Mouse (Mus musculus): ENCODE results near the gene Srrm2. TPM values are rescaled to one million over a fixed set of nuclear protein-coding genes. Genes with fewer than 3 reads are reported as not detected.
"Not testable (repeated sequence)": the region's sequence is repeated elsewhere in the genome, so short reads cannot be mapped to it uniquely, and the experiment has no call there.

The Srrm2 gene
- polyA plus RNA-seq, 1 experiment from 2014 or later, result 524 TPM

- Histone ChIP-seq H3K4me3 (ENCODE audit: low read depth, low read length) (no peak overlapping the region), H3K27ac (ENCODE audit: low read depth, low read length) (no peak overlapping the region), H3K9me3 (ENCODE audit: control insufficient read depth, low read length) (no peaks in the 10 kb centered on the region), H3K27me3 (ENCODE audit: control insufficient read depth, insufficient read depth, low read length) (no peaks in the 10 kb centered on the region), H3K4me1 (ENCODE audit: control insufficient read depth, insufficient read depth, low read length) (no peaks in the 10 kb centered on the region), H3K9ac (replicated peaks; ENCODE audit: low read depth, low read length) (no peak overlapping the region), H3K4me2 (ENCODE audit: low read depth, low read length) (no peak overlapping the region), H3K36me3 (ENCODE audit: control insufficient read depth, insufficient read depth, low read length) (peaks cover 72% of the 10 kb centered on the region)
- 93% methylated on average over 9 of the region's 9 CpGs for WGBS
- ATAC-seq (ENCODE audit: low read depth), result no peak
These were observed 32.8 kb upstream of the Srrm2 start for GRCm38 (mm10) chr17:23757581-23757980.

- 67% methylated on average over 8 of the region's 8 CpGs for WGBS
- no peak for ATAC-seq (ENCODE audit: low read depth)
- H3K9ac ChIP-seq (replicated peaks; ENCODE audit: low read depth, low read length), result no peak overlapping the region
- H3K27me3 ChIP-seq (ENCODE audit: control insufficient read depth, insufficient read depth, low read length), result no peaks in the 10 kb centered on the region
- no peaks in the 10 kb centered on the region for H3K4me1 ChIP-seq (ENCODE audit: control insufficient read depth, insufficient read depth, low read length)
- H3K4me2 ChIP-seq (ENCODE audit: low read depth, low read length), result no peak overlapping the region
- H3K36me3 ChIP-seq (ENCODE audit: control insufficient read depth, insufficient read depth, low read length), result peaks cover 60% of the 10 kb centered on the region
- H3K9me3 ChIP-seq (ENCODE audit: control insufficient read depth, low read length), result no peaks in the 10 kb centered on the region
- H3K27ac ChIP-seq (ENCODE audit: low read depth, low read length), result no peak overlapping the region
- H3K4me3 ChIP-seq (ENCODE audit: low read depth, low read length), result no peak overlapping the region
These were observed 31.5 kb upstream of the Srrm2 start for GRCm38 (mm10) chr17:23758801-23759200.

GRCm38 (mm10) chr17:23760231-23760630 is 30.1 kb upstream of the Srrm2 start:
- WGBS, result 97% methylated on average over 9 of the region's 9 CpGs
- no peak for ATAC-seq (ENCODE audit: low read depth)
- H3K27ac ChIP-seq (ENCODE audit: low read depth, low read length), result no peak overlapping the region
- no peak overlapping the region for H3K9ac ChIP-seq (replicated peaks; ENCODE audit: low read depth, low read length)
- no peaks in the 10 kb centered on the region for H3K27me3 ChIP-seq (ENCODE audit: control insufficient read depth, insufficient read depth, low read length)
- H3K4me3 ChIP-seq (ENCODE audit: low read depth, low read length), result no peak overlapping the region
- no peaks in the 10 kb centered on the region for H3K9me3 ChIP-seq (ENCODE audit: control insufficient read depth, low read length)
- no peaks in the 10 kb centered on the region for H3K4me1 ChIP-seq (ENCODE audit: control insufficient read depth, insufficient read depth, low read length)
- H3K4me2 ChIP-seq (ENCODE audit: low read depth, low read length), result no peak overlapping the region
- peaks cover 52% of the 10 kb centered on the region for H3K36me3 ChIP-seq (ENCODE audit: control insufficient read depth, insufficient read depth, low read length)

- ATAC-seq (ENCODE audit: low read depth), result no peak
- H3K4me2 ChIP-seq (ENCODE audit: low read depth, low read length), result no peak overlapping the region
- H3K27me3 ChIP-seq (ENCODE audit: control insufficient read depth, insufficient read depth, low read length), result no peaks in the 10 kb centered on the region
- H3K4me1 ChIP-seq (ENCODE audit: control insufficient read depth, insufficient read depth, low read length), result no peaks in the 10 kb centered on the region
- H3K4me3 ChIP-seq (ENCODE audit: low read depth, low read length), result no peak overlapping the region
- H3K27ac ChIP-seq (ENCODE audit: low read depth, low read length), result no peak overlapping the region
- no peak overlapping the region for H3K9ac ChIP-seq (replicated peaks; ENCODE audit: low read depth, low read length)
- no peaks in the 10 kb centered on the region for H3K9me3 ChIP-seq (ENCODE audit: control insufficient read depth, low read length)
- H3K36me3 ChIP-seq (ENCODE audit: control insufficient read depth, insufficient read depth, low read length), result peaks cover 43% of the 10 kb centered on the region
- 97% methylated on average over 3 of the region's 3 CpGs for WGBS
These were observed 29.2 kb upstream of the Srrm2 start for GRCm38 (mm10) chr17:23761155-23761554.

GRCm38 (mm10) chr17:23762976-23763375 is 27.4 kb upstream of the Srrm2 start:
- Histone ChIP-seq H3K4me3 (ENCODE audit: low read depth, low read length) (no peak overlapping the region), H3K4me1 (ENCODE audit: control insufficient read depth, insufficient read depth, low read length) (no peaks in the 10 kb centered on the region), H3K27me3 (ENCODE audit: control insufficient read depth, insufficient read depth, low read length) (no peaks in the 10 kb centered on the region), H3K9ac (replicated peaks; ENCODE audit: low read depth, low read length) (no peak overlapping the region), H3K27ac (ENCODE audit: low read depth, low read length) (no peak overlapping the region), H3K36me3 (ENCODE audit: control insufficient read depth, insufficient read depth, low read length) (peaks cover 26% of the 10 kb centered on the region), H3K9me3 (ENCODE audit: control insufficient read depth, low read length) (no peaks in the 10 kb centered on the region), H3K4me2 (ENCODE audit: low read depth, low read length) (no peak overlapping the region)
- ATAC-seq (ENCODE audit: low read depth), result no peak
- WGBS, result 87% methylated on average over 11 of the region's 11 CpGs

- Histone ChIP-seq H3K4me1 (ENCODE audit: control insufficient read depth, insufficient read depth, low read length) (peaks cover 10% of the 10 kb centered on the region), H3K36me3 (ENCODE audit: control insufficient read depth, insufficient read depth, low read length) (no peaks in the 10 kb centered on the region), H3K27me3 (ENCODE audit: control insufficient read depth, insufficient read depth, low read length) (no peaks in the 10 kb centered on the region), H3K4me3 (ENCODE audit: low read depth, low read length) (peak overlapping the region; percentile 88), H3K4me2 (ENCODE audit: low read depth, low read length) (peak overlapping the region; percentile 54), H3K9ac (replicated peaks; ENCODE audit: low read depth, low read length) (peak overlapping the region; percentile 97), H3K9me3 (ENCODE audit: control insufficient read depth, low read length) (no peaks in the 10 kb centered on the region), H3K27ac (ENCODE audit: low read depth, low read length) (peak overlapping the region; percentile 75)
- 5% methylated on average over 2 of the region's 2 CpGs for WGBS
- no peak for ATAC-seq (ENCODE audit: low read depth)
These were observed 19.8 kb upstream of the Srrm2 start for GRCm38 (mm10) chr17:23770493-23770892.

GRCm38 (mm10) chr17:23770896-23771283 is 19.4 kb upstream of the Srrm2 start:
- H3K27ac ChIP-seq (ENCODE audit: low read depth, low read length), result peak overlapping the region; percentile 75
- peak overlapping the region; percentile 54 for H3K4me2 ChIP-seq (ENCODE audit: low read depth, low read length)
- no peak for ATAC-seq (ENCODE audit: low read depth)
- under 1% methylated on average over 19 of the region's 19 CpGs for WGBS
- peaks cover 10% of the 10 kb centered on the region for H3K4me1 ChIP-seq (ENCODE audit: control insufficient read depth, insufficient read depth, low read length)
- no peaks in the 10 kb centered on the region for H3K27me3 ChIP-seq (ENCODE audit: control insufficient read depth, insufficient read depth, low read length)
- H3K36me3 ChIP-seq (ENCODE audit: control insufficient read depth, insufficient read depth, low read length), result no peaks in the 10 kb centered on the region
- peak overlapping the region; percentile 88 for H3K4me3 ChIP-seq (ENCODE audit: low read depth, low read length)
- no peaks in the 10 kb centered on the region for H3K9me3 ChIP-seq (ENCODE audit: control insufficient read depth, low read length)
- peak overlapping the region; percentile 97 for H3K9ac ChIP-seq (replicated peaks; ENCODE audit: low read depth, low read length)

- peaks cover 10% of the 10 kb centered on the region for H3K4me1 ChIP-seq (ENCODE audit: control insufficient read depth, insufficient read depth, low read length)
- H3K4me2 ChIP-seq (ENCODE audit: low read depth, low read length), result peak within 1 kb of the TSS; percentile 54
- H3K9ac ChIP-seq (replicated peaks; ENCODE audit: low read depth, low read length), result peak within 1 kb of the TSS; percentile 97
- H3K9me3 ChIP-seq (ENCODE audit: control insufficient read depth, low read length), result no peaks in the 10 kb centered on the region
- no peaks in the 10 kb centered on the region for H3K36me3 ChIP-seq (ENCODE audit: control insufficient read depth, insufficient read depth, low read length)
- peak within 1 kb of the TSS; percentile 75 for H3K27ac ChIP-seq (ENCODE audit: low read depth, low read length)
- ATAC-seq (ENCODE audit: low read depth), result peak; percentile 98
- no peaks in the 10 kb centered on the region for H3K27me3 ChIP-seq (ENCODE audit: control insufficient read depth, insufficient read depth, low read length)
- WGBS, result 3% methylated on average over 51 of the region's 58 CpGs
- H3K4me3 ChIP-seq (ENCODE audit: low read depth, low read length), result peak within 1 kb of the TSS; percentile 88
These were observed 18.8 kb upstream of the Srrm2 start, which contains the start of gene Flywch1 for GRCm38 (mm10) chr17:23771284-23772218. TSS of gene Flywch1 (minus strand) at chr17:23771602.

- H3K9ac ChIP-seq (replicated peaks; ENCODE audit: low read depth, low read length); ATAC-seq (ENCODE audit: low read depth); H3K27me3 ChIP-seq (ENCODE audit: control insufficient read depth, insufficient read depth, low read length); H3K27ac ChIP-seq (ENCODE audit: low read depth, low read length); H3K9me3 ChIP-seq (ENCODE audit: control insufficient read depth, low read length); H3K36me3 ChIP-seq (ENCODE audit: control insufficient read depth, insufficient read depth, low read length): not testable (repeated sequence)
- H3K4me1 ChIP-seq (ENCODE audit: control insufficient read depth, insufficient read depth, low read length), result peaks cover 10% of the 10 kb centered on the region
- WGBS, result 63% methylated on average over 2 of the region's 2 CpGs
- H3K4me3 ChIP-seq (ENCODE audit: low read depth, low read length), result peak overlapping the region; percentile 88
- peak overlapping the region; percentile 54 for H3K4me2 ChIP-seq (ENCODE audit: low read depth, low read length)
These were observed 18.1 kb upstream of the Srrm2 start for GRCm38 (mm10) chr17:23772219-23772556.
